Mouse (Mus musculus) liver, embryonic 14.5 days (tissue): Measurements from ENCODE around the gene Cfap46. TPM values are rescaled to one million over a fixed set of nuclear protein-coding genes. Genes with fewer than 3 reads are reported as not detected.
A peak's percentile ranks its signal among the peaks of the same experiment; 100 is the strongest.

Experiments used
- ATAC-seq: fragments of 200-750 bp; cut with Nextera tagmentation; 2 replicates; pipeline ENCODE4 v1.8.0; 2017; ENCODE audit warnings: moderate number of reproducible peaks, mild to moderate bottlenecking, moderate library complexity; ENCODE audit not compliant: insufficient read depth
- DNase-seq, 3 experiments: peaks; one replicate each; pipeline ENCODE4 v3.0.0-alpha.2; 2012 to 2013; ENCODE audit warnings: low read depth in 3 of 3, low spot score in 3 of 3
- H3K27ac ChIP-seq: fragments of 300-500 bp; sonication (generic); 2 replicates; pipeline ENCODE4 v1.5.1; 2014; ENCODE audit warnings: moderate library complexity, mild to moderate bottlenecking, control low read depth, inconsistent platforms
- H3K27me3 ChIP-seq: fragments of 300-500 bp; sonication (generic); 2 replicates; pipeline ENCODE4 v1.6.1; 2014; ENCODE audit warnings: mild to moderate bottlenecking, low read length, moderate library complexity; ENCODE audit not compliant: control insufficient read depth, insufficient read depth
- H3K36me3 ChIP-seq: fragments of 300-500 bp; sonication (generic); replicated peaks from 2 replicates; pipeline ENCODE4 v1.6.1; 2014; ENCODE audit warnings: low read depth; ENCODE audit not compliant: control insufficient read depth, insufficient read depth
- H3K4me1 ChIP-seq, 2 experiments: fragments of 200-500 bp in 1 of 2; fragments of 300-500 bp in 1 of 2; sonication (generic) in 1 of 2; replicated peaks; 2 replicates each; pipeline ENCODE4 v1.6.1; 2012 to 2014; ENCODE audit warnings: antibody characterized with exemption in 1 of 2, inconsistent platforms in 1 of 2, low read length in 1 of 2; ENCODE audit not compliant: control insufficient read depth in 2 of 2, insufficient read depth in 2 of 2
- H3K4me2 ChIP-seq: fragments of 300-500 bp; sonication (generic); 2 replicates; pipeline ENCODE4 v1.6.1; 2014; ENCODE audit warnings: low read depth, mild to moderate bottlenecking, control low read depth, moderate library complexity
- H3K4me3 ChIP-seq, 2 experiments: fragments of 200-500 bp in 1 of 2; fragments of 300-500 bp in 1 of 2; sonication (generic) in 1 of 2; 2 replicates each; pipeline ENCODE4 v1.5.1; 2012 to 2014; ENCODE audit warnings: low read depth in 2 of 2, low read length in 2 of 2, mild to moderate bottlenecking in 2 of 2, control low read depth in 1 of 2, inconsistent platforms in 1 of 2, moderate library complexity in 1 of 2; ENCODE audit not compliant: insufficient read depth in 1 of 2
- H3K9ac ChIP-seq: fragments of 300-500 bp; sonication (generic); replicated peaks from 2 replicates; pipeline ENCODE4 v1.6.1; 2014; ENCODE audit warnings: mild to moderate bottlenecking, control low read depth, moderate library complexity
- H3K9me3 ChIP-seq: fragments of 300-500 bp; sonication (generic); 2 replicates; pipeline ENCODE4 v1.6.1; 2016; ENCODE audit warnings: low read length, mixed read lengths; ENCODE audit not compliant: control insufficient read depth
- CTCF ChIP-seq: IDR thresholded peaks from 2 replicates; pipeline ENCODE4 v1.5.1; 2016; ENCODE audit warnings: antibody characterized with exemption, low read depth, control low read depth
- EP300 ChIP-seq: IDR thresholded peaks from 2 replicates; pipeline ENCODE4 v1.6.1; 2016; ENCODE audit warnings: antibody characterized with exemption, low read depth
- WGBS: fragments of 180-500 bp; shearing (Covaris S2); extraction: QIAGEN DNeasy Blood & Tissue Kit; methylation state at CpG from one replicate; pipeline ENCODE4 v1.1.7; 2014; ENCODE audit not compliant: insufficient replicate concordance; 5-methylcytosine and 5-hydroxymethylcytosine counted together
- polyA plus RNA-seq, 2 experiments: library from polyadenylated mRNA; depleted of rRNA in 1 of 2; stranded (reverse) in 1 of 2; unstranded in 1 of 2; fragments of >200 nt; fragmentation: Nextera tagmentation in 1 of 2; extraction: Ambion mirVana in 1 of 2; gene quantifications; 2 replicates each; pipeline versions ENCODE4 v1.2.1 to v1.2.3; 2012 to 2014

The Cfap46 gene
- 0.01 TPM in 1 of 2 replicates, not detected in the other for polyA plus RNA-seq (2012; rRNA removed)
- not detected in 2 replicates for polyA plus RNA-seq (2014; fragmentation: Nextera tagmentation; extraction: Ambion mirVana)

- WGBS: 3% methylated on average over 31 of the region's 31 CpGs
- Histone ChIP-seq H3K27ac (no peak within 1 kb of the TSS), H3K9ac (no peak within 1 kb of the TSS), H3K4me1 (peaks cover 0 to 5% of the 10 kb centered on the region in 2 experiments; a peak in 2 of 4 replicates), H3K4me2 (peak within 1 kb of the TSS; percentile 65), H3K36me3 (no peaks in the 10 kb centered on the region), H3K9me3 (no peaks in the 10 kb centered on the region), H3K4me3 (peak within 1 kb of the TSS; percentile 14 to 49), H3K27me3 (no peaks in the 10 kb centered on the region)
- DNase-seq: peak; percentile 27 to 64 (median 52)
- TF ChIP-seq EP300 (no peak), CTCF (no peak)
- ATAC-seq: peak; percentile 71
These were observed at the start of gene Cfap46 for GRCm38 (mm10) chr7:139683706-139684552. TSS of gene Cfap46 (minus strand) at chr7:139683817.

GRCm38 (mm10) chr7:139731276-139731696 lies 47.7 kb upstream of the Cfap46 start:
- H3K4me1 ChIP-seq: 0 out of 4 replicates have a peak, but pooled peaks cover 0 to 1% of the 10 kb centered on the region in 2 experiments
- H3K27ac ChIP-seq: no peak overlapping the region
- ATAC-seq (no peak), DNase-seq (no peak)
- H3K36me3 ChIP-seq: no peaks in the 10 kb centered on the region
- H3K9me3 ChIP-seq: no peaks in the 10 kb centered on the region
- H3K4me3 ChIP-seq: no peak overlapping the region
- 15% methylated on average over 8 of the region's 8 CpGs for WGBS
- H3K27me3 ChIP-seq: no peaks in the 10 kb centered on the region
- TF ChIP-seq EP300 (no peak), CTCF (no peak)
- no peak overlapping the region for H3K4me2 ChIP-seq
- H3K9ac ChIP-seq: no peak overlapping the region

DNA sequence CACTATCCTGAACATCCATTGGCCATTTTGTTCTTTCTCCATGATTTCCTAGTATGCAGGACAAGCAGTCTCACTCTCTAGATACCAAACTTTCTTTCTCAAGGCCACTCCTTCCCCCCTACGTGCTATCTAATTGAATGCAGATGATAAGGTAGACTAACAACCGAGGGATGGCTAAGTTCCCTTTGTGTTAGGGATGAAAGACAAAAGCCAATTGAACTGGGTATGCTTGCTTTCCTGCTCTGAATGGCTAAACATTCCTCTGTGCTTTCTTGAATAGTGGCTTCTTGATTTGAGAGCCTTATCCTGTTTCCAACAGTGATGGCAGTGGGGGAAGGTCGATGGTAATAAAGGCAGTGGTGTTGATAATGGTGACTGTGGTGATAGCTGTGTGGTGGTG lies 43.5 kb upstream of the Cfap46 start:
- Histone ChIP-seq H3K27me3 (no peaks in the 10 kb centered on the region), H3K4me2 (no peak overlapping the region), H3K4me3 (no peak overlapping the region), H3K4me1 (0 out of 4 replicates have a peak, but pooled peaks cover 0 to 1% of the 10 kb centered on the region in 2 experiments), H3K36me3 (no peaks in the 10 kb centered on the region), H3K9ac (no peak overlapping the region), H3K27ac (no peak overlapping the region), H3K9me3 (no peaks in the 10 kb centered on the region)
- DNase-seq: no peak
- WGBS: 19% methylated on average over 3 of the region's 3 CpGs
- no peak for TF ChIP-seq CTCF
- TF ChIP-seq EP300: no peak
- no peak for ATAC-seq

GRCm38 (mm10) chr7:139725641-139726040 lies 42.0 kb upstream of the Cfap46 start:
- H3K4me1 ChIP-seq: no peaks in the 10 kb centered on the region
- no peaks in the 10 kb centered on the region for H3K9me3 ChIP-seq
- no peak overlapping the region for H3K27ac ChIP-seq
- DNase-seq (no peak), ATAC-seq (no peak)
- WGBS: 23% methylated on average over 1 of the region's 1 CpGs
- no peaks in the 10 kb centered on the region for H3K27me3 ChIP-seq
- no peaks in the 10 kb centered on the region for H3K36me3 ChIP-seq
- no peak overlapping the region for H3K9ac ChIP-seq
- no peak for TF ChIP-seq CTCF
- TF ChIP-seq EP300: no peak
- no peak overlapping the region for H3K4me3 ChIP-seq
- no peak overlapping the region for H3K4me2 ChIP-seq

DNA sequence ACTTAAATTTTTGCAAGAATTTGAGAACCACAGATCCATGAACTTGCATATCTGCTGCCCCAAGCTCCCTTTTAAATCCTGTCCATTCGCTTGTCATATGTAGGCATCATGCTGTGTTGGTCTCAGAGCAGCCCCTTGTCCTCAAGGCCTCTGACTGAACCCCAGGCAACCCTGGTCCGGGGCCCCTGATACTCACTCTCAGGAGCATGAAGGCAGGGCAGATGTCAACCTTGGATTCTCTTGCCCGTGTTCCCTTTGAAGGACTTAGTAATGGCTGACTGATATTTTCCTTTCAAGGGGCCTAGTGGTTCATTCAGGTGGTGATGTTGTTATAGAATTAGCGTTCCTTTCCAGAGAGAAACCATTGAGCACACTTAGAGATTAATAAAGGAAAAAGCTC lies 40.4 kb upstream of the Cfap46 start:
- Histone ChIP-seq H3K36me3 (no peaks in the 10 kb centered on the region), H3K9ac (no peak overlapping the region), H3K4me1 (no peaks in the 10 kb centered on the region), H3K9me3 (no peaks in the 10 kb centered on the region), H3K4me2 (no peak overlapping the region), H3K27me3 (no peaks in the 10 kb centered on the region), H3K4me3 (no peak overlapping the region), H3K27ac (no peak overlapping the region)
- ATAC-seq (no peak), DNase-seq (no peak)
- no peak for TF ChIP-seq CTCF
- no peak for TF ChIP-seq EP300
- 56% methylated on average over 4 of the region's 4 CpGs for WGBS
